Mouse (Mus musculus) megakaryocyte, embryonic 14.5 days (primary cell): Measurements from ENCODE around the gene Smc3. TPM values are rescaled to one million over a fixed set of nuclear protein-coding genes. Genes with fewer than 3 reads are reported as not detected.
A peak's percentile ranks its signal among the peaks of the same experiment; 100 is the strongest.
"Not testable (repeated sequence)": the region's sequence is repeated elsewhere in the genome, so short reads cannot be mapped to it uniquely, and the experiment has no call there.

Experiments
- H3K27me3 ChIP-seq: replicated peaks from 2 replicates; pipeline ENCODE3; 2012; ENCODE audit warnings: inconsistent platforms
- H3K36me3 ChIP-seq: replicated peaks from 2 replicates; pipeline ENCODE3; 2012; ENCODE audit warnings: low read length, inconsistent platforms, mixed read lengths
- H3K4me1 ChIP-seq: 2 replicates; pipeline ENCODE4 v1.6.1; 2012; ENCODE audit warnings: inconsistent platforms
- H3K4me3 ChIP-seq: replicated peaks from 2 replicates; pipeline ENCODE3; 2012; ENCODE audit warnings: moderate library complexity, mild to moderate bottlenecking, inconsistent platforms
- H3K9me3 ChIP-seq: 2 replicates; pipeline ENCODE4 v1.6.1; 2012; ENCODE audit warnings: inconsistent platforms
- FLI1 ChIP-seq: IDR thresholded peaks from 2 replicates; pipeline ENCODE4 v1.6.1; 2012; ENCODE audit warnings: low read length, inconsistent platforms, mixed read lengths
- GATA1 ChIP-seq: IDR thresholded peaks from 3 replicates; pipeline ENCODE4 v1.6.1; 2012; ENCODE audit warnings: mixed read lengths, low read length, inconsistent platforms, borderline replicate concordance
- polyA plus RNA-seq: library from polyadenylated mRNA; stranded (reverse); fragments of >175 nt; gene quantifications from 2 replicates; pipeline ENCODE4 v1.2.3, GENCODE M21; 2012; ENCODE audit warnings: low replicate concordance; ENCODE audit not compliant: insufficient read depth

Smc3 gene
- polyA plus RNA-seq, 1 experiment, result 14.2 TPM

GRCm38 (mm10) chr19:53575296-53576010 lies 24.7 kb upstream of the Smc3 start:
- Histone ChIP-seq H3K9me3 (no peaks in the 10 kb centered on the region), H3K4me3 (no peak overlapping the region), H3K4me1 (peaks cover 27% of the 10 kb centered on the region), H3K36me3 (no peaks in the 10 kb centered on the region), H3K27me3 (peaks cover 12% of the 10 kb centered on the region)
- TF ChIP-seq FLI1, result no peak
- TF ChIP-seq GATA1, result no peak

GRCm38 (mm10) chr19:53576061-53576460 lies 24.1 kb upstream of the Smc3 start:
- no peaks in the 10 kb centered on the region for H3K36me3 ChIP-seq
- TF ChIP-seq GATA1 (no peak), FLI1 (no peak)
- no peaks in the 10 kb centered on the region for H3K9me3 ChIP-seq
- H3K27me3 ChIP-seq, result peaks cover 9% of the 10 kb centered on the region
- no peak overlapping the region for H3K4me3 ChIP-seq
- peaks cover 24% of the 10 kb centered on the region for H3K4me1 ChIP-seq

GRCm38 (mm10) chr19:53577025-53577800 lies 23.0 kb upstream of the Smc3 start:
- TF ChIP-seq GATA1 (no peak), FLI1 (no peak)
- no peaks in the 10 kb centered on the region for H3K9me3 ChIP-seq
- H3K4me1 ChIP-seq, result peaks cover 12% of the 10 kb centered on the region
- H3K36me3 ChIP-seq, result no peaks in the 10 kb centered on the region
- peaks cover 8% of the 10 kb centered on the region for H3K27me3 ChIP-seq
- no peak overlapping the region for H3K4me3 ChIP-seq

GRCm38 (mm10) chr19:53578597-53579252 lies 21.5 kb upstream of the Smc3 start:
- peaks cover 7% of the 10 kb centered on the region; the same call in 1 of the 2 replicates for H3K4me1 ChIP-seq
- peaks cover 2% of the 10 kb centered on the region for H3K9me3 ChIP-seq
- peaks cover 8% of the 10 kb centered on the region for H3K27me3 ChIP-seq
- H3K36me3 ChIP-seq, result no peaks in the 10 kb centered on the region
- H3K4me3 ChIP-seq, result no peak overlapping the region
- TF ChIP-seq FLI1, result no peak
- no peak for TF ChIP-seq GATA1

- not testable (repeated sequence) for H3K4me1 ChIP-seq, H3K4me3 ChIP-seq, H3K27me3 ChIP-seq
These were observed 19.9 kb upstream of the Smc3 start for GRCm38 (mm10) chr19:53580271-53580670.

GRCm38 (mm10) chr19:53587686-53588085 lies 12.5 kb upstream of the Smc3 start:
- H3K27me3 ChIP-seq, H3K4me3 ChIP-seq, H3K4me1 ChIP-seq, H3K36me3 ChIP-seq: not testable (repeated sequence)
- H3K9me3 ChIP-seq, result peaks cover 36% of the 10 kb centered on the region

More at GRCm38 (mm10) chr19:53580271-53580670, 19.9 kb upstream of the Smc3 start:
- H3K9me3 ChIP-seq, result peaks cover 17% of the 10 kb centered on the region
- H3K36me3 ChIP-seq, result not testable (repeated sequence)

GRCm38 (mm10) chr19:53588968-53589367 lies 11.2 kb upstream of the Smc3 start, which contains the start of gene Nutf2-ps1:
Nutf2-ps1 (minus strand) TSS chr19:53589068.
- not testable (repeated sequence) for H3K4me1 ChIP-seq, H3K27me3 ChIP-seq, H3K36me3 ChIP-seq, H3K4me3 ChIP-seq
- H3K9me3 ChIP-seq, result peaks cover 41% of the 10 kb centered on the region

- TF ChIP-seq FLI1 (no peak), GATA1 (no peak)
- peaks cover 34% of the 10 kb centered on the region for H3K4me1 ChIP-seq
These were observed 3.3 kb upstream of the Smc3 start for GRCm38 (mm10) chr19:53596723-53597474.

GRCm38 (mm10) chr19:53600549-53601362 lies 558 bp downstream of the Smc3 start:
- Histone ChIP-seq H3K9me3 (no peaks in the 10 kb centered on the region), H3K4me3 (peak overlapping the region; percentile 99), H3K36me3 (peaks cover 20% of the 10 kb centered on the region), H3K27me3 (no peaks in the 10 kb centered on the region), H3K4me1 (peaks cover 48% of the 10 kb centered on the region)
- TF ChIP-seq GATA1, result no peak
- no peak for TF ChIP-seq FLI1

More at GRCm38 (mm10) chr19:53596723-53597474, 3.3 kb upstream of the Smc3 start:
- Histone ChIP-seq H3K36me3 (no peaks in the 10 kb centered on the region), H3K4me3 (no peak overlapping the region), H3K27me3 (no peaks in the 10 kb centered on the region), H3K9me3 (peaks cover 10% of the 10 kb centered on the region)
